Mouse (Mus musculus) cerebellum, postnatal 25 days (tissue): ENCODE results near the gene Gm17720.
"Not testable (repeated sequence)": the region's sequence is repeated elsewhere in the genome, so short reads cannot be mapped to it uniquely, and the experiment has no call there.

Source experiments
- DNase-seq, 2 experiments: peaks; one replicate each; pipeline ENCODE4 v3.0.0; 2021; ENCODE audit warnings: mixed read lengths in 2 of 2

The Gm17720 gene

DNA sequence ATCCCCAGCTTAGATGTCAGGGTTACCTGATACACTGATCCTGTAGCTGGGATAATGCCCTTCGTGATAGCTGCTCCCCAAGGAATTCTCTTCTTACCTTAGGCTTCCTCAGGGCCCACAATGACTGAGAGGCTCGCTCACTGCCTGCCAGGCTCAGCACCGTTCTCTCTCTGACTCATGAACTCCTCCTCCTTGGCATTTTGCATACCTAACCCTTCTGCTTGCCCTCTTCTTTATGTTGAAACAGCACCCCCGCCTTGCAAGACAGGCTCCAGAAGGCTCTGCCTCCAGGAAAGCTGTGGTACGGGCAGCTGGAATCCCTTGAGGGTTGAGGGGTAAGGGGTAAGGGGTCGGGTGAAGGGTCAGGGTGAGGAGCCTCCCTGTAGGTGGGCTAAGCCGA lies 63.3 kb downstream of the Gm17720 start:
- no peak for DNase-seq

DNA sequence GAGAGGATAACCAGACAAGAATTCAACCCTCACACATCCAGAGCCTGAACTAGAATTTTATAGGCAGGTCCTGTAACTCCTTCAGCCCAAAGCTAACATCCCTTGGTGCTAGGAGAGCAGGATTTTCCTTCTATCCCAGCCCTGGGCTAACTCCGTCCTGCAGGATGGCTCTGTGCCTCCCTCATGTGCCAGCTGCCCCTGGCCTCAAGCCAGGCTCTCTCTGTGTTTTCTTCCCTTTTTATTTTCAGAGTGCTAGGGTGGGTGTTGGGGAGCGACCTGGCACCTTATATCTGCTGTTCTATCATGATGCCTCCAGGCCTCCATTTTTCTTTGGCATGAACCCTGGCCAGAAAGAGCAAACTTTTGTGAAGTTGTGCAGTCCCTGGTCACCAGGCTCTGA lies 66.4 kb downstream of the Gm17720 start:
- peak; percentile 11 to 38 for DNase-seq

DNA sequence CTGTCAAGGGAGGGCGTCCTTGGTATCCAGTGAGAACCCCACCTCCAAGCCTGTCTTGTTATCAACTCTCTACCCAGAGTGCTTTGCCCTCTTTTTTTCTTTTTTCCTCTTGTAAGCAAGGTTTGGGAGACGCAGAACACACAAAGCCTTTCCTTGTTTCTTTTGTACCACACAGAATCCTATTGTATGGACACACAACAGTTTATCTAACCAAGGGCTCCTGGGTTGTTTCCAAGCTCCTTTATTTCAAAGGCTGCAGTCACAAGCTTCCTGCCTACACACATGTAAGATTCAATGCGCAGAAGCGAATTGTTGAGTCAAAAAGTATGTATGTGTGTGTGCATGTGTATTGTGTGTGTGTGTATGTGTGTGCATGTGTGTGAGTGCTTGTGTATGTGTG lies 68.2 kb downstream of the Gm17720 start:
- DNase-seq: no peak

DNA sequence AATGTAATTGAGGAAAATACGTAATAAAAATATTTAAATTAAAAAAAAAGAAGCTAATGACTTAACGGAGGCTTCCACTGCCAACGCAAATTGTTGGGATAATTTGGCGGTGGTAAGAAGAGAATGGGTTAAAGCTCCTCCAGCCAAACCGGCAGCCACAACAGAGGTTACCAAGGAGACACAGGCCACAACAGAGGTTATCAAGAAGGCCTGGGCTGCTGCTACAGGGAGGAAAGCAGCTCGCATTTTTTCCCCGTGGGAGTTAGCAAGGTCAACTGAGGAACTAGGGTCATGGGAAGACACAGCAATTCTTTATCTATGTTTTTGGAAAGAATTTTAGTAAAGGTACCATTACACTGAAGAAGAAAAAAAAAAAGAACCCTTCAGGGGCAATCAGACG lies 68.8 kb downstream of the Gm17720 start:
- DNase-seq: not testable (repeated sequence)
